Mouse (Mus musculus) liver, embryonic 18 days (tissue): ENCODE data around the gene Prpf18. TPM values are rescaled to one million over a fixed set of nuclear protein-coding genes. Genes with fewer than 3 reads are reported as not detected.

Experiments
- polyA plus RNA-seq: library from polyadenylated mRNA; depleted of rRNA; stranded (reverse); fragments of >200 nt; gene quantifications from 2 replicates; pipeline ENCODE4 v1.2.3, GENCODE M21; 2012; rRNA removed

The Prpf18 gene
- 13.6 and 13.8 TPM in 2 replicates for polyA plus RNA-seq

DNA sequence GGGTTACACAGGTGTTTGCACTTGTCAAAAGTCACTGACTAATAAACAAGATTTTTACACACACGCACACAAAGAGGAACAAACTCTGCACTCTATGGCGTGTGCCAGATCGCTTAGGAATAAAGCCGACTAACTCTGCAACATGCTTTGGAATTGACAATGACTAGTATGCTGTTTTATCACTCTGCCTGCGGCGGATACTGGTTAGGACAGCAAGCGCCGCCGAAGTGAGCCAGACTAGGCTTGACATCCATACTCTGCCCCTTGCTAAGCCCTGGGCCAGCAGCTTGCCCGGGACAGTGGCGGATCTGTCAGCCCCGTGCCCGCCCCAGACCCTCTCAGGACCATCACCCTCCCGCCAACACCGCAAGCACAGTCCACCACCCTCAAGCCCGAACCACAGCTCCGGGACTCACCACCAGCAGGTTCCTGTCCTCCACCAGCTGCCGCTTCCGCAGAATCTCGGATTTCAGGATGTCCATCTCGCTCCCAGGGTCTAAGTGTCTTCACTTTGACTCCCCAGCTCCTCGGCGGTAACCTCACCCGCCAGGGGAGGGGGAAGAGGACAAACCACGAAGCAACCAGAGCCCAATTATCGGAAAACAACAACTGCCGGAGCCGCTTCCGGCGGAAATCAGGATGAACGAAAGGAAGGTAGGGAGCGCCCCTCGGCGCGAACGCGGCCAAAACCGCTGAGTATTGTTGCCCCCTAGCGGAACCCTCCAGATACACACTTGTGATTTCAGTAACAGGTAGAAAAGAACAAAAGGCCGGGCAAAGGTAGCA lies at the start of gene Prpf18:
Prpf18 (minus strand) TSS at position 614 of the 786 bp plus-strand sequence.

Other genes starting within 250 kb of the Prpf18 start
- 1.8 TPM in 2 replicates for gene Bend7, start 65.7 kb upstream of the Prpf18 start, polyA plus RNA-seq
- gene Sephs1, start 229.5 kb upstream of the Prpf18 start, polyA plus RNA-seq = 16.0 and 16.2 TPM in 2 replicates